Mouse (Mus musculus) megakaryocyte, embryonic 14.5 days (primary cell): ENCODE results near the gene Tnn.

Experiments
- FLI1 ChIP-seq: IDR thresholded peaks from 2 replicates; pipeline ENCODE4 v1.6.1; 2012; ENCODE audit warnings: low read length, inconsistent platforms, mixed read lengths
- GATA1 ChIP-seq: IDR thresholded peaks from 3 replicates; pipeline ENCODE4 v1.6.1; 2012; ENCODE audit warnings: mixed read lengths, low read length, inconsistent platforms, borderline replicate concordance

- no peak for TF ChIP-seq GATA1
- TF ChIP-seq FLI1: no peak
Observed at GRCm38 (mm10) chr1:160123957-160124356, 29.4 kb downstream of the Tnn start.
